Mouse (Mus musculus) olfactory bulb, adult 2 months (tissue): ENCODE data around the gene Rora. TPM values are rescaled to one million over a fixed set of nuclear protein-coding genes. Genes with fewer than 3 reads are reported as not detected.

Experiments used
- H3K27ac ChIP-seq: fragments of 200-500 bp; 2 replicates; pipeline ENCODE4 v1.5.1; 2012; ENCODE audit warnings: low read depth, low read length; ENCODE audit not compliant: insufficient read depth
- H3K4me1 ChIP-seq: fragments of 200-500 bp; 2 replicates; pipeline ENCODE4 v1.6.1; 2012; ENCODE audit warnings: low read length; ENCODE audit not compliant: control insufficient read depth, insufficient read depth
- H3K4me3 ChIP-seq: fragments of 200-500 bp; 2 replicates; pipeline ENCODE4 v1.5.1; 2012; ENCODE audit warnings: mild to moderate bottlenecking, low read depth, low read length, moderate library complexity; ENCODE audit not compliant: insufficient read depth
- CTCF ChIP-seq: fragments of 200-500 bp; IDR thresholded peaks from 2 replicates; pipeline ENCODE4 v1.5.1; 2012; ENCODE audit warnings: low read depth, mild to moderate bottlenecking, low read length, moderate library complexity; ENCODE audit not compliant: insufficient read depth
- POLR2A ChIP-seq: fragments of 200-500 bp; IDR thresholded peaks from 2 replicates; pipeline ENCODE4 v1.6.1; 2012; ENCODE audit warnings: mild to moderate bottlenecking, low read depth, low read length, moderate library complexity; ENCODE audit not compliant: insufficient read depth
- WGBS: fragments of 180-500 bp; shearing (Covaris S2); methylation state at CpG from one replicate; pipeline ENCODE4 v1.1.7; 2018; 5-methylcytosine and 5-hydroxymethylcytosine counted together
- polyA plus RNA-seq: library from polyadenylated mRNA; stranded (reverse); fragments of >200 nt; gene quantifications from 2 replicates; pipeline ENCODE4 v1.2.4, GENCODE M21; 2012; ENCODE audit warnings: low replicate concordance; ENCODE audit not compliant: missing spikeins, insufficient read depth, insufficient read length

Gene Rora
- polyA plus RNA-seq, 1 experiment = not detected

- Histone ChIP-seq H3K27ac (no peak overlapping the region), H3K4me3 (no peak overlapping the region), H3K4me1 (no peaks in the 10 kb centered on the region; the same call in 1 of the 2 replicates)
- WGBS = 85% methylated on average over 1 of the region's 1 CpGs
- TF ChIP-seq POLR2A (no peak), CTCF (no peak)
Measured at GRCm38 (mm10) chr9:68916741-68917140, 263.2 kb downstream of the Rora start.

GRCm38 (mm10) chr9:68923128-68923601, 269.6 kb downstream of the Rora start:
- peaks cover 2% of the 10 kb centered on the region; the same call in 1 of the 2 replicates for H3K4me1 ChIP-seq
- H3K4me3 ChIP-seq = no peak overlapping the region
- TF ChIP-seq POLR2A (no peak), CTCF (no peak)
- WGBS = 58% methylated on average over 12 of the region's 12 CpGs
- no peak overlapping the region for H3K27ac ChIP-seq

DNA sequence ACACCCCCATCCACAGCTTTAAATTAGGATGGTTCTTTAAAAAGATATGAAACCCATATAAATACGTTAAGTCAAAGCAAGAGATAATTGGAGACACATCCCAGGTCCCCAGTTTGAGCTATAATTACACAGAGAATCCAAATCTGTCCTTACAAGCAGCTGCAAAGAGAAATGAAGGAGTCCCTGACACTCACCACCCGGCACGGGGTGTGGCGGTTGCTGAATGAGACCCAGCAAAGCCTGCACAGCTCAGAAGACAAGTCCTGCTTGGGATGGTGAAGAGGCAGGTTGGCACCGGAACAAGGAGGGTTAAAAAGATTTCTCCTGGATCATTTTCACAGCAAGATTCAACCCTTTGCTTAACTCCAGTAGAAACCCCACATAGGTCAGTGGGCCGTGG, 272.8 kb downstream of the Rora start:
- TF ChIP-seq CTCF = no peak
- TF ChIP-seq POLR2A = no peak
- H3K4me1 ChIP-seq = peaks cover 2% of the 10 kb centered on the region
- 84% methylated on average over 6 of the region's 6 CpGs for WGBS
- H3K27ac ChIP-seq = no peak overlapping the region
- H3K4me3 ChIP-seq = no peak overlapping the region

DNA sequence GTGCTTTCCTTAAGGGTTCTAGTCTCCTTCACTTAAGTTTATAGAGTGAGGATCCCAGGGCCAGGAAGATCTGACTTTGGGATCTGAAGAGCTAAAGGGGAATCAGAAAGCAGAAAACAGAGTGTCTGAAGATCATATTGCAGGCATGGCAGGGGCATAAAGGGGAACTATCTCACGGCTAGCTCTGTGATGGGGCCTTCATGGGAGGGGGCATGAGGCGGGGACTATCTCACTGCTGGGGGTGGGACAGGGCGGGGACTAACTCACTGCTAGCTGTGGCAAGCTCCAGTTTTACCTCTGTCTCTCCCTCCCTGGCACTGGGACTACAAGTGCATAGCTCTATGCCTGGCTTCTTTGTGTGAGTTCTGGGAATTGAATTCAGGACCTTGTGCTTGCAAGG, 279.6 kb downstream of the Rora start:
- WGBS = 94% methylated on average over 3 of the region's 3 CpGs
- TF ChIP-seq CTCF = no peak
- Histone ChIP-seq H3K27ac (no peak overlapping the region), H3K4me1 (no peaks in the 10 kb centered on the region; the same call in 1 of the 2 replicates), H3K4me3 (no peak overlapping the region)

DNA sequence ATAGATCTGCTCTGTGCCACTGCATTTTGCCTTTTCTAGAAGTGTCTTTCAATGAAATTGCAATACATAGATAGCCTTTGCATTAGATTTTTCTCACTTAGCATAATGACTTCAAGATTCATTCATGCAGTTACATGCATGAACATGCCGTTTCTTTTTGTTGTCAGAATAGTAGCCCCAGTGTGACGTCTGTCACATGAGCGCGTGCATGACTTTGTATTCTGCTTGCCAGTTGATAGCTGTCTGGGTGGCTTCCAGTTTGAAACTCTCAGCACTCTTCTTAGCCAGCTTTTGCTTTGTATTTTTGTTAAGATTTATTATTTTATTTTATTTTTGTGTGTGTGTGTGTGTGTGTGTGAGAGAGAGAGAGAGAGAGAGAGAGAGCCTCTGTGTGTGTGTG, 280.7 kb downstream of the Rora start:
- H3K4me1 ChIP-seq = no peaks in the 10 kb centered on the region; the same call in 1 of the 2 replicates
- no peak overlapping the region for H3K27ac ChIP-seq
- TF ChIP-seq POLR2A = no peak
- TF ChIP-seq CTCF = no peak
- no peak overlapping the region for H3K4me3 ChIP-seq
- WGBS = 75% methylated on average over 4 of the region's 4 CpGs

DNA sequence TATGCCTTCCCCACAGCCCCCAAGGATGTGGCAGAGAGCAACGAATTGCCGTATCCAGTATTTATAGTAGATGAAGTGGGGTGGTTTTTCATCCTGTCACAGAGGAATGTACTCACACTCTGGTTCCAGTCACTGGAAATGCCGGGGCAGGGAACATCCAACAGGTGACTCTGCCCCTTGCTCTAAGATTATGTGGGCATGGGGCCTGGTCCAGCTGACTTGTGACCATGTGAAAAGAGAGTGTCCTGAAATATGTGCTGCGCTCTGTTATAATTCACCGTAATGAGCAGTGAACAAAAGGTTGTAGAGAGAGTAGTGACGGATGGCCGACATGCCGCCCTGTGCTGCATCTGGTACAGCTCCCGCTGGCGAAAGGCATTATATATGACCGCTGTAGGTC, 282.0 kb downstream of the Rora start:
- Histone ChIP-seq H3K4me1 (peaks cover 5% of the 10 kb centered on the region), H3K27ac (no peak overlapping the region), H3K4me3 (no peak overlapping the region)
- TF ChIP-seq CTCF (no peak), POLR2A (no peak)
- 98% methylated on average over 11 of the region's 11 CpGs for WGBS

DNA sequence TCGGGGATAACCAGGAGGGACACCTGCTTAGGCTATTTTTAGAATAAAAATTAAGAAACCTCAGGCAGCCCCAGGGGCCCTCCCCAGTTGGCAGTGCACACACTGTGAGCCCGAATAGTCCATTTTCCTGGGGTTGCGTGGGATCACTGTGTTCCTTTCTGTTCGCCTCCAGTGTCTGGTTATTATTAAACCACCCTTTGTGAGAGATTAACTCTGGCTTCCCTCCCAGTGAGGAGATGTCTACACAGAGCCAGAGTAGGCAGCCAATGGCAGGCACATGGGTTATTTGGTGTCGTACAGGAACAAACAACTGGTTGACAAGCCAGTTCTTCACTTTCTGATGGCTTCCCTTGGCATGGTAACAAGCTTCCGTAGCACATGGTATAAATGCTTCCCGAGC, 287.5 kb downstream of the Rora start:
- H3K4me3 ChIP-seq = no peak overlapping the region
- TF ChIP-seq POLR2A (no peak), CTCF (no peak)
- peaks cover 19% of the 10 kb centered on the region for H3K4me1 ChIP-seq
- WGBS = 14% methylated on average over 7 of the region's 7 CpGs
- no peak overlapping the region for H3K27ac ChIP-seq

DNA sequence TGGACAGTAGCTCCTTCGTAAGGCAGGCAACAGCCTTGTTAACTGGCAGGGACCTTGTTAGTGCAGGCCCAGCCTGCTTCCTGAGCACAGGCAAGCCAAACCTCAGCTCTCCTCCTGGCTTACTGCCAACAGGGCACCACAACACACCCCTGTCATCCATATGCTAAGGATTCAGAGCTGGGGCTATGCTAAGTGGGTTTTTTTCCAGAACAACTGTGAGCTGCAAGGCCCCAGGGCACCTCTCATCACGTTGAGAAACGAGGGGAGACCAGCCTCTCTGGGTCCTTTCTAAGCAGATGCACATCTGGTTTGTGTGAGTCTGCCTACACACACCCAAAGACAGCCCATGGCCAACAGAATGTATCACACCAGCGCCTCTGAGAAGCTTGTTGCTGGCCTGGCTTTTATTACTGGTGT, 289.0 kb downstream of the Rora start:
- WGBS = 86% methylated on average over 4 of the region's 4 CpGs
- no peak overlapping the region for H3K4me3 ChIP-seq
- TF ChIP-seq CTCF = no peak
- no peak for TF ChIP-seq POLR2A
- H3K4me1 ChIP-seq = peaks cover 19% of the 10 kb centered on the region
- no peak overlapping the region for H3K27ac ChIP-seq

DNA sequence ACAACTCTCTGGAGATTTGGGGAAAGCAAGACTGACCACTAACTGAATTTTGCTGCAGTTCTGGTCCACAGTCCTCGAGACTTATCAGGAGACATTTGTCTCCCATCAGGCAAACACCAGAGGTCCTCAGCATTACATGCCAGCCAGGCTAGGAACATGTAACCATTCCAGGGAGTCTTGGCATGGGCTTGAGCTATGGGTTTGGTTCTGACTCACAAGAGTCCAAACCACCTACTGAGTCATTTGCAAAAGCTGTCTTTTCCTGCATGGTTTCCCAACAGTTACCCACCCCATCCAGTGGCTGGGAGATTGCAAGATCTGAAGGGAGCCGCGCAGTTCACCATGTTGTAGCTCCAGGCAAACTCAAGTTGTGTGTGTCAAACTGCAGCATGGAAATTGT, 290.4 kb downstream of the Rora start:
- TF ChIP-seq POLR2A = no peak
- TF ChIP-seq CTCF = no peak
- H3K27ac ChIP-seq = no peak overlapping the region
- peaks cover 19% of the 10 kb centered on the region for H3K4me1 ChIP-seq
- no peak overlapping the region for H3K4me3 ChIP-seq
- WGBS = 88% methylated on average over 3 of the region's 3 CpGs

DNA sequence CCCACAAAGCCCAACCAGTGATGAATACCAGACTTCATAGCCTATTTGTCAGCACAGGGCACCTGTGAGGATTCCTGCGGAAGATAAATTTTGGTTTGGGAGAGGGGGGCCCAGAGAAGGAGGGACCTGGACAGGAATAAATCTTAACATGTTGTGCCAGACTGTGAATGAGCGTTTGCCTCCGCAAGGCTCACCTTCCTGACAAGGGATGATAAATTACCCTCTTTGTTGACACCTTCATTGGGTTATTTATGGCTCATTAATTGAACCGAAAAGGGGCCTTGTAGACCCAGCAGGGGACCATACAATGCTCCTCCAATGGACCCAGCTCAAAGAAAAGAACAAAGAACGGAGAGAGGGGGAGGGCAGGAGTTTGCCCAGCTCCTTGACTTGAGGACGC, 294.1 kb downstream of the Rora start:
- Histone ChIP-seq H3K4me3 (no peak overlapping the region), H3K4me1 (peaks cover 8% of the 10 kb centered on the region), H3K27ac (no peak overlapping the region)
- TF ChIP-seq CTCF = no peak
- no peak for TF ChIP-seq POLR2A
- WGBS = 72% methylated on average over 6 of the region's 6 CpGs
